Mouse (Mus musculus): Measurements from ENCODE around the gene Taok2.

Taok2 gene

GRCm38 (mm10) chr7:126869780-126870519 lies 14.6 kb downstream of the Taok2 start:
- no peak for DNase-seq (ENCODE audit: low spot score)

- no peak for DNase-seq (ENCODE audit: low spot score)
Observed at GRCm38 (mm10) chr7:126868003-126868402, 16.5 kb downstream of the Taok2 start.

DNA sequence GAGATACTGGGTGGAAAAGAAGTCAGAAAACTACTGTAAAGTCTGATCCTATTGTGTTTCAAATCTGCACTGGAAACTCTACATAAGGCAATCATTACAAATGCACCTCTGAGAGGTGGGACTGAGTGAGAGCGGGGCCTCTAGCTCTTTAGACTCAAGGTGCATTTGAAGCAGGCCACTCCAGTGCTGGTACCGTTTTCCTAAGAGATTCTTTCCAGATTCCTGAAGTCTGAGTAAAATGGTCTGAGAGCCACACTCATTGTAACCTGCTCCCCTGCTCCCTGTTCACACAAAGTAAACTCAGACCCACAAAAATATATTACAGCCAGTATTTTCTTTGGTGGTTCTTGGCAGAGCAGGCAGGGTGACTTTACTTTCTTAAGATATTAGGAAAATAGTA lies 17.0 kb downstream of the Taok2 start:
- DNase-seq (ENCODE audit: low spot score) = no peak

- DNase-seq (ENCODE audit: low spot score) = no peak
Observed at GRCm38 (mm10) chr7:126863791-126864190, 20.7 kb downstream of the Taok2 start.

DNA sequence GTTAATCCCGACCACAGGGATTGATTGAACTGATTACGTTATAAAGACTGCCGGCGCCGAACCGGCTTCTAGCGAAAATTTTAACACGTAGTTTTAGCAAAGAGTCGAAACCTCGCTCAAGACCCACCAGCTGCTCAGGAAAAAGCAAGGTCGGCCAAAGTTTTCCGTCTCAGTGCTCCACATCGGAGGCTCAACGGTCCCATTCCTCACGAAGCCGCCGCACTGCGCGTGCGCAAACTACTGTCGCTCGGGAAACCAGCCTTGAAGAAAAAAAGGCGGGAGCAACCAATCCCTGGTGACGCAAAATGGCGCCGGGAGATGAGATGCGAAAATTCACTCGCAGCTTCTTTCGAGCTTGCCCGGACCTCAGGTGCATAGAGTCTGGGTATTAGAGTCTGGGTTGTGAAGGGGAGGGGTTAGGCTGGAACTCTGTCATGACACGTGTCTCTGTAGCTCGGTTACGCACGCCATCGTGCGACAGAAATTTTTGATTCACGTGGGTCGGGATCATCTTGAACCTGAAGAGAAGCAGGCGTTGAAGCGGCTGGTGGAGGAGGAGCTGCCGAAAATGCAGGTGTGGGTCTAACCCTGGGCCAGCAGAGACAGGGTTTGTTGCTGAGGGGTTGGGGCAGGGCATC lies 22.2 kb downstream of the Taok2 start, which contains the start of gene Ino80e:
Gene Ino80e, minus strand, starts transcription at position 231 of the 638 bp plus-strand sequence.
- DNase-seq (ENCODE audit: low spot score) = peak; percentile 88

DNA sequence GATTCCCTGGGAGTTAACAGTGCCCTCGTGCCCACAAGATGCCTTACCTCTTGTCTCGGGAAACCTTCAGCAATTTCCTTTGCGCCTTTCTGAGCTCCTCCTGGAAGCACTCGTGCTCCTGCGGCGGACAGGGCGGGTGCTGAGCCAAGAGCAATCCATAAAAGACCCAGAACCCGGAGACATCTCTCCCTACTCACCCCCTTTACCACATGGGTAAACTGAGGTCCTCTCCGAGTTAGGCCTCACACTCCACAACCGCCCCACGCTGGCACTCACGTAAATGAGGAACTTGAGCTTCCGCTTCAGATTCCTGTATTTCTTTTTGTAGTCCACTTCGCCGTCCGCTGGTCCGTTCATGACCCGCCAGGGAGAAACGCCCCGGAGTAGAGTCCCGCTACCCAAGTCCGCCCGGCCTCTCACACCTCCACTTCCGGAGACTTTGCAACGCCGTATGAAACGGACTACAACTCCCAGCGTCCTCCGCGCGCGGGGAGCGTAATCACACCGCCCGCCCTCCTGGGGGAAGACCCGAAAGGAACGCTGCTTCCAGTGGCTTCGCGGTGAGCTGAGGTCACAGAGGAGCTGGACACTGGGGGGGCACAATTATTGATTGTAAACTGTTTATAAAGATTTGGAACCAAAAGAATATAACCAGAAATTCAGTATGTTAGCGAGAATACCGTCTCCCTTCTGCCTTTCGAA lies 22.9 kb downstream of the Taok2 start, which contains the start of gene Hirip3:
Gene Hirip3, plus strand, starts transcription at position 544 of the 702 bp plus-strand sequence.
- peak; percentile 93 for DNase-seq (ENCODE audit: low spot score)

DNA sequence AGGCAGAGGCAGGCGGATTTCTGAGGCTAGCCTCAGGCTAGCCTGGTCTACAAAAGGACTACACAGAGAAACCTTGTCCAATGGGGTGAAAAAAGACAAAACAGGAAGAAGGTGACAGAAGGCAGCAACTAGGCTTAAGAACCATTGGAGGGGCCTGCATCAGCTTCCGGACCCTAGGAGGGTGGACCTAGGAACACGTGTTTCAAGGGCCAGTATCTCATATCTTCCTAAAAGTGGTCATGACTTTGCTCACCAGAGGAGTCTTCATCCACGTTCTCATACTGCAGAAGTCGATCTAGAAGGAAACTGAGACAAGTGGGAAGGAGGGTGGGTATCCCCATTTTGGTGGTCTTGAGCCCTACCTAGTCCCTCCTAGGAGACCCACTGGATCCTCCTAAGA lies 23.5 kb downstream of the Taok2 start:
- DNase-seq (ENCODE audit: low spot score) = no peak

DNA sequence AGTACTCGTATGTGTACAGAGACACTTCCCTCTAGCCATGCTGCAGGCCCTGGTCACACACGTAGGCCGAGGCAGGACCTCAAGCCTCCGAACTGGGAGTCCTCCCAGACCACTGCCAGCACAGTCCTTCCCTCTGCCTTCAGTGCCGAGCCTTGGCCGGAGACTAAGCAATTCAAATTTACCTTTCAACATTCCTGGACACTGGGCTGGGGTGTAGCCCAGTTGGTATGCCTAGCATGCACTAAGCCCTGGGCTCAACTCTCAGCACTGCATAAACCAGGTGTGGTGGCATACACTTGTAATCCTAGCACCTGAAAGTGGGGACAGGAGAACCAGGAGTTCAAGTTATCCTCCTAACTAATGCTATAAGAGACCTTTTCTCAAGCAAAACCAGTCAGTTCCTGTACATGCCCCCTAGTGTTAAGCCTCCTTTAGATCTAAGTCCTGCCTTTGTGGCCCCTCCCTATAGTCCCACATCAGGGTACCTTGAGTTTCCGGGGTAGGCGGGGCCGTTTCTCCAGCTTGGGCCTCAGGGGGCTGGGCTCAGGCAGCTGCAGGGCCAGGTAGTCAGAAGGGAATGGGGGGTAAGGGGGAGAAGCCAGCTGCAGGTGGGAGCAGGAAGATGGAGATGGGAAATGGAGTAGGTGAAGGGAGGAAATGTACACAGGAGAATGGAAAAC lies 27.6 kb downstream of the Taok2 start:
- DNase-seq (ENCODE audit: low spot score) = no peak

- no peak for DNase-seq (ENCODE audit: low spot score)
Observed at GRCm38 (mm10) chr7:126855641-126856040, 28.9 kb downstream of the Taok2 start.

GRCm38 (mm10) chr7:126853454-126853853 lies 31.0 kb downstream of the Taok2 start:
- no peak for DNase-seq (ENCODE audit: low spot score)

DNA sequence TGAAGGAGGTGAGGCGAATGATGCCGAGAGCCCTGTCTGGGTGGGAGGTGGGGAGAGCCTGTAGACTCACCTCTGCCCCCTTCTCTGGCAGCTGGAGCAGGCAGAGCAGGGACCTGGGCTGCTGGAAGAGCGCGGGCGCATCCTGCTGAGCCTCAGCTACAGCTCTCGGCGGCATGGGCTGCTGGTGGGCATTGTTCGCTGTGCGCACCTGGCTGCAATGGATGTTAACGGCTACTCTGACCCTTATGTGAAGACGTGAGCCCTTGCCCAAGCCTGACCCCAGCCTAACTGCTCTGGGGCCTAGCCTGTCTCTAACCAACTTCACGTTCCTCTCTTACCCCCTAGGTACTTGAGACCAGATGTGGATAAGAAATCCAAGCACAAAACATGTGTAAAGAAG lies 33.3 kb downstream of the Taok2 start:
- DNase-seq (ENCODE audit: low spot score) = no peak

- no peak for DNase-seq (ENCODE audit: low spot score)
Observed at GRCm38 (mm10) chr7:126850161-126850560, 34.3 kb downstream of the Taok2 start.

DNA sequence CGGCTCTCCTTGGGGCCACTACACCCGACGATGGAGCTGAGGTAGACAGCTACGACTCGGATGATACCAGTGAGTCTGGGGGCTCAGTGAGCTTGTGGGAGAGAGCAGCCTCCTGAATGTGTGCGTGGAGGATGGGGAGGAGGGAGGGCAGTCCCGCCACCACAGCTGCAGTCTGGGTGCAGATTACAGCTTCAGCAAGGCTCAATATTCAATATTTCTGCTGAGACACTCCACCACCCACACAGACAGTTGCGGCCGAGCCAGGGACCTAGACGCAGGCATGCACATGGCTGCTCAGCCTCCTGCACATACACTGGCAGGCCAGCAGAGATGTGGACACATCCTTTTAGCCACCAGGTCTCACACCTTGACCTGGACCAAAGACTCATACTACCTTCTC lies 35.7 kb downstream of the Taok2 start:
- no peak for DNase-seq (ENCODE audit: low spot score)

- no peak for DNase-seq (ENCODE audit: low spot score)
Observed at GRCm38 (mm10) chr7:126847421-126848398, 36.8 kb downstream of the Taok2 start.

- DNase-seq (ENCODE audit: low spot score) = no peak
Observed at GRCm38 (mm10) chr7:126847116-126847420, 37.4 kb downstream of the Taok2 start, which contains the start of gene Doc2a. Gene Doc2a (plus strand): TSS chr7:126847416.

DNA sequence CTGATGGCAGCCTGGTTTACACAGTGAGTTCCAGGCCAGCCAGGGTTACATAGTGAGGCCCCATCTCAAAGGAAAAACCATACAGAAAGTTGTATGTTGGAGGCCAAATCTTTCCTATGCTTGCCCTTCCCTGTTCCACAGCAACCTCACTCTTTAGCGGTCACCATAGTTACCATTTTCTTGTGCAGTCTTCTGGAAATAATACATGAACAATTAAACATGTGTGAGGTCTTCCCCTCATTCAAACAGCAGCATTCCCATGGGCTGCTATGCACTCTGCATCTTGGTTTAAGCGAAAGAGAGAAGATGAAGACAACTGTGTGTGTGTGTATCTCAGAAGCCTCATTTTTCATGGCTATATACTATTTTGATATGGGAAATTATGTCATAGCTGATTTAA lies 39.0 kb downstream of the Taok2 start:
- DNase-seq (ENCODE audit: low spot score) = no peak

DNA sequence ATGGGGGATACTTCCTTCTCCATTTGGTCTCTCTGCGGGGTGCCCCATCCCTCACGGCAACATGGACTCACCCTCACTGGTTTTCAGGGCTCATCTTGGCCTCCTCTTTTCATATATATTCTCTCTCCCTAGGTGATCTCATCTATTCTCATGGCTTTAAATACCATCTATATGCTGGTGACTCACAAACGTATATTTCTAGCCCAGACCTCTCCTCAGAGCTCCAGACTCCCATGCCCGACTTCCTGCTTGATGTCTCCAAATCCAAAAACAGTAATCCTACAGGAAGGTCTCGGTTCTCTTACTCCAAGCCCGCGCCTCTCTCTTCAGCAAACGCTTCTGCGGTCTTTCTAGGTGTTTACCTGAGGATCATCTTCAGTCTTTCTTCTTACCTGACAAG lies 41.2 kb downstream of the Taok2 start:
- DNase-seq (ENCODE audit: low spot score) = no peak

DNA sequence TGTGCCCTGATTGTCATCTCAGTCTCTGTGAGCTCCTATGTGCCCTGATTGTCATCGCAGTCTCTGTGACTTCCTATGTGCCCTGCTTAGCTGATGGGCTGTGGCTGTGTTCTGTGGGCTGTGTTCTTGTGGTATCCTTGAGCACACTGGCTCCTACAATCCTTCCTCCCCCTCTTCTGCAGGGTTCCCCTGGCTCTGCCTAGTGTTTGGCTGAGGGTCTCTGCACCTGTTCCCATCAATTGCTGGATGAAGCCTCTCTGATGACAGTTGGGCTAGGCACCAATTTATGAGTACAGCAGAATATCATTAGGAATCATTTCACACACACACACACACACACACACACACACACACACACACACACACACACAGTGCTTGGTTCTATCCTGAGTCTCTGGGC lies 51.2 kb downstream of the Taok2 start:
- DNase-seq (ENCODE audit: low spot score) = no peak

DNA sequence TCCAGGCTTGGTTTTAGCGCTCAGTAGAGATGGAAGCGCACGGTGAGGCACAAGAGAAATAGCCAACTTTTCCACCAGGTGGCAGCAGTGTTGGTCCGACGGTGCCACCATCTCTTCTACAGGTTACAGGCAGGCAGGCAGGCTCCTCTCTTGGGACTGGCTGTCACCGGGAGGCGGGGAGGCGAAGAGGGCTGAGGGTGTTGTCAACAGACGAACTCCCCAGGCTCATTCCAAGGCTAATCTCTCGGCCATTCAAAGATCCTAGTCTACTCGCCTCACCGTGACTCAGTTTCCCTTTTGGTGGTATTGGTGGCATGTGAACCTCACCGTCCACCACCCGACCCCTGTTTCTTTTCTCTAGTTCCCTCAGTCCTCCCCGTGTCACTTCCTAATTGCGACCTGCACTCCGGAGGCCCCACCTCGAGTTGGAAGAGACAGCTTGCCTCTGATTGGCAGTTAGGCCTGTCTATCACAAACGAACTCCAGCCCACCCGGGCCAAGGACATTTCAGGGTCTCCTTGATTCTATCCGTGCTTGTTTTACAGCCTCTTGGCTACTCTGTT lies 52.4 kb downstream of the Taok2 start:
- peak; percentile 60 for DNase-seq (ENCODE audit: low spot score)

GRCm38 (mm10) chr7:126831539-126831938 lies 53.0 kb downstream of the Taok2 start, which contains the start of gene 4930451I11Rik:
Gene 4930451I11Rik (minus strand): TSS chr7:126831639.
- no peak for DNase-seq (ENCODE audit: low spot score)

GRCm38 (mm10) chr7:126825952-126826351 lies 58.6 kb downstream of the Taok2 start:
- DNase-seq (ENCODE audit: low spot score) = no peak
